Mouse (Mus musculus): ENCODE data around the gene Mrpl24.
"Not testable (repeated sequence)": the region's sequence is repeated elsewhere in the genome, so short reads cannot be mapped to it uniquely, and the experiment has no call there.

Mrpl24 gene

GRCm38 (mm10) chr3:87919336-87920108 is at the start of gene Mrpl24:
Gene Mrpl24 (plus strand): TSS chr3:87919506.
- DNase-seq (ENCODE audit: low read depth in 2 of 2, low spot score in 2 of 2), result peak; percentile 53 to 58

- no peak for DNase-seq (ENCODE audit: low read depth in 2 of 2, low spot score in 2 of 2)
These were observed 41.6 kb upstream of the Mrpl24 start for GRCm38 (mm10) chr3:87877730-87878129.

GRCm38 (mm10) chr3:87884291-87884690 is 35.0 kb upstream of the Mrpl24 start:
- no peak for DNase-seq (ENCODE audit: low read depth in 2 of 2, low spot score in 2 of 2)

GRCm38 (mm10) chr3:87884708-87885251 is 34.5 kb upstream of the Mrpl24 start:
- peak; percentile 14 to 31 for DNase-seq (ENCODE audit: low read depth in 2 of 2, low spot score in 2 of 2)

- DNase-seq (ENCODE audit: low read depth in 2 of 2, low spot score in 2 of 2), result peak; percentile 88 to 91
These were observed 33.9 kb upstream of the Mrpl24 start, which contains the start of gene Prcc for GRCm38 (mm10) chr3:87885281-87886003. Gene Prcc (minus strand): TSS chr3:87885608.

GRCm38 (mm10) chr3:87886004-87886365 is 33.3 kb upstream of the Mrpl24 start:
- no peak for DNase-seq (ENCODE audit: low read depth in 2 of 2, low spot score in 2 of 2)

GRCm38 (mm10) chr3:87886416-87886815 is 32.9 kb upstream of the Mrpl24 start:
- no peak for DNase-seq (ENCODE audit: low read depth in 2 of 2, low spot score in 2 of 2)

- not testable (repeated sequence) for DNase-seq (ENCODE audit: low read depth in 2 of 2, low spot score in 2 of 2)
These were observed 31.9 kb upstream of the Mrpl24 start for GRCm38 (mm10) chr3:87887400-87887799.

GRCm38 (mm10) chr3:87891481-87891880 is 27.8 kb upstream of the Mrpl24 start:
- no peak for DNase-seq (ENCODE audit: low read depth in 2 of 2, low spot score in 2 of 2)

GRCm38 (mm10) chr3:87893367-87893905 is 25.9 kb upstream of the Mrpl24 start:
- DNase-seq (ENCODE audit: low read depth in 2 of 2, low spot score in 2 of 2), result no peak

GRCm38 (mm10) chr3:87899266-87899665 is 20.0 kb upstream of the Mrpl24 start:
- DNase-seq (ENCODE audit: low read depth in 2 of 2, low spot score in 2 of 2), result no peak

GRCm38 (mm10) chr3:87899776-87900175 is 19.5 kb upstream of the Mrpl24 start:
- no peak for DNase-seq (ENCODE audit: low read depth in 2 of 2, low spot score in 2 of 2)

GRCm38 (mm10) chr3:87901036-87901624 is 18.2 kb upstream of the Mrpl24 start:
- no peak for DNase-seq (ENCODE audit: low read depth in 2 of 2, low spot score in 2 of 2)

GRCm38 (mm10) chr3:87901959-87902358 is 17.3 kb upstream of the Mrpl24 start:
- not testable (repeated sequence) for DNase-seq (ENCODE audit: low read depth in 2 of 2, low spot score in 2 of 2)

- DNase-seq (ENCODE audit: low read depth in 2 of 2, low spot score in 2 of 2), result no peak
These were observed 15.5 kb upstream of the Mrpl24 start for GRCm38 (mm10) chr3:87903821-87904220.

- DNase-seq (ENCODE audit: low read depth in 2 of 2, low spot score in 2 of 2), result peak; percentile 93 to 94
These were observed 13.3 kb upstream of the Mrpl24 start, which contains the start of gene Hdgf for GRCm38 (mm10) chr3:87905880-87906485. Gene Hdgf (plus strand): TSS chr3:87906321.

- peak in 1 of 2 experiments; percentile 19 for DNase-seq (ENCODE audit: low read depth in 2 of 2, low spot score in 2 of 2)
These were observed 12.7 kb upstream of the Mrpl24 start for GRCm38 (mm10) chr3:87906601-87906980.

GRCm38 (mm10) chr3:87906981-87907857 is 12.1 kb upstream of the Mrpl24 start:
- DNase-seq (ENCODE audit: low read depth in 2 of 2, low spot score in 2 of 2), result no peak

- no peak for DNase-seq (ENCODE audit: low read depth in 2 of 2, low spot score in 2 of 2)
These were observed 11.4 kb upstream of the Mrpl24 start for GRCm38 (mm10) chr3:87907906-87908305.

- no peak for DNase-seq (ENCODE audit: low read depth in 2 of 2, low spot score in 2 of 2)
These were observed 9.9 kb upstream of the Mrpl24 start for GRCm38 (mm10) chr3:87909381-87909780.
